Mouse (Mus musculus): ENCODE results near the gene Gm21310.
"Not testable (repeated sequence)": the region's sequence is repeated elsewhere in the genome, so short reads cannot be mapped to it uniquely, and the experiment has no call there.

Gene Gm21310
- long read RNA-seq, experiment 1 = 0 reads
- long read RNA-seq, experiment 2 = 0 reads

DNA sequence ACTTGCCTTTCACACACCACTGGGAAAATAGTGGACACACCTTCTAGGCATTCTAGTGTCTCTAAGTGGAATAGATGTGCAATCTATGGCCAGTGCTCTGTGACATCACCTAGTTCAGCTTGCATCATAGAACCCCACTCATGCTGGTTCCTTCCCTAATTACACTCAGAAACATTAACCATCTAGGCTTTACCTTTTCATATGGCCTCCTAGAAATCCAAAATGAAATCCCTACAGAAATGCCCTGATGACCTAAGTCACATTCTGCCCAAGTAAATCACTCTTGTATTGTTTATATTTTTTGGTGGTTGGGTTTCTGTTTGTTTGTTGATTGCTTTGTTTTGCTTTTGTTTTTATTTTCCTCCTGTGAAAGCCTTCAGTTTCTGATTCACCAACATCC, at the start of gene Gm21310:
Gene Gm21310 (minus strand): TSS at position 101 of the 400 bp plus-strand sequence.
- intact Hi-C loops (cut with DNase I) = not testable (repeated sequence)
